Mouse (Mus musculus): ENCODE results near the gene Ripply3. TPM values are rescaled to one million over a fixed set of nuclear protein-coding genes. Genes with fewer than 3 reads are reported as not detected.

Gene Ripply3
- polyA plus RNA-seq, 1 experiment: 0.46 TPM

DNA sequence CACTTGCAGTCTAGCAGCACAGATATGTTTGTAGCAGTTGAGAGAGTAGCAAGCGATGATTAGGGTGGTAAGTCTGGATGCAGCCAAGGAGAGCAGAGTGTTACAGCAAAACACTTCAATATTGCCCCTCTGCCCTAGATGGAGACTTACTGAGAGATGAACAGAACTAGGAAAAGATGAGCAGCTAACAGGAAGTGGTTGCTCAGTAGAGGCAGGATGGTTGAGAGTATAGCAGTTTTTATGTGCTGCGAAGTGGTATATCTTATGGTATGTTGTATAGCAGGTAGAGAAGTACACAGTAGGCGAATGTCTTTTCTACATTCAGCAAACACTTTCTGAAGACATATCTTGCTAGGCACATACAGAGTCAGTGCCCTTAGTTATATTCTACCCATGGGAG lies 55.1 kb downstream of the Ripply3 start:
- 82% methylated on average over 3 of the region's 3 CpGs for WGBS
- peaks cover 18% of the 10 kb centered on the region for H3K4me1 ChIP-seq (ENCODE audit: control insufficient read depth, insufficient read depth, low read length)
- no peak for TF ChIP-seq CTCF (IDR thresholded peaks at IDR 0.05; ENCODE audit: borderline replicate concordance, insufficient read depth, low read depth, low read length)
- no peak for TF ChIP-seq POLR2A (IDR thresholded peaks at IDR 0.05; ENCODE audit: borderline replicate concordance, insufficient read depth, low read length)
- H3K27me3 ChIP-seq (ENCODE audit: control insufficient read depth, insufficient read depth, low read length): no peaks in the 10 kb centered on the region
- H3K4me3 ChIP-seq (replicated peaks; ENCODE audit: insufficient read depth, low read depth, low read length): no peak overlapping the region
- H3K27ac ChIP-seq (ENCODE audit: insufficient read depth, low read length): no peak overlapping the region
- DNase-seq: no peak

Other genes starting within 250 kb of the Ripply3 start
- gene Sim2, start 243.5 kb upstream of the Ripply3 start, polyA plus RNA-seq (2012; rRNA removed): 0.05 and 0.30 TPM in 2 replicates
- gene Hlcs, start 14.8 kb upstream of the Ripply3 start, polyA plus RNA-seq (2012; rRNA removed): 17.5 and 19.3 TPM in 2 replicates
- gene Ttc3, start 42.2 kb downstream of the Ripply3 start, polyA plus RNA-seq (2012; rRNA removed): 295 and 301 TPM in 2 replicates
- gene Pigp, start 43.4 kb downstream of the Ripply3 start, polyA plus RNA-seq (2012; rRNA removed): 73.6 and 83.0 TPM in 2 replicates
- gene Vps26c, start 198.4 kb downstream of the Ripply3 start, polyA plus RNA-seq (2012; rRNA removed): 54.8 and 57.8 TPM in 2 replicates
- gene Dyrk1a, start 241.6 kb downstream of the Ripply3 start, polyA plus RNA-seq (2012; rRNA removed): 41.7 and 42.8 TPM in 2 replicates

Data from cerebellum, adult 2 months (tissue).